Comparison of ENCODE assay signal across 11 mouse cellular contexts in genomic region chr5:92219826-92220225, GRCm38 (mm10). TPM values are rescaled to one million over a fixed set of nuclear protein-coding genes. Genes with fewer than 3 reads are reported as not detected.
A peak's percentile ranks its signal among the peaks of the same experiment; 100 is the strongest.
DNase-seq lines count a peak whose midpoint lies in the region; ATAC-seq lines count a peak whose summit lies in the region.
"Had no signal": no experiment of that assay in that cellular context is flagged by ENCODE, and none has a peak within 500 bp of the region (broad histone marks: within the 10 kb centered on the region; RNA-seq: fewer than 3 reads in every experiment).

No protein-coding gene starts in this region.

- WGBS in forebrain, embryonic 12.5 days = 65% methylated on average over 6 of the region's 6 CpGs
- 59% methylated on average over 6 of the region's 6 CpGs for WGBS in forebrain, embryonic 15.5 days
- WGBS in stomach, embryonic 16.5 days = 67% methylated on average over 6 of the region's 6 CpGs
- WGBS in heart, embryonic 12.5 days = 44% methylated on average over 6 of the region's 6 CpGs

- no peak overlapping the region for H3K27ac ChIP-seq in forebrain, embryonic 12.5 days
- no peak overlapping the region for H3K27ac ChIP-seq in forebrain, embryonic 15.5 days (replicated peaks)
- H3K27ac ChIP-seq in stomach, embryonic 16.5 days (ENCODE audit: low read length) = 0 out of 2 replicates have a peak overlapping the region, but pooled peaks have one; percentile 23
- no peak overlapping the region for H3K27ac ChIP-seq in heart, embryonic 12.5 days (ENCODE audit: poor library complexity, severe bottlenecking)
- H3K27ac ChIP-seq: embryonic facial prominence, embryonic 15.5 days; lung, embryonic 15.5 days had no signal

- H3K9me3 ChIP-seq in forebrain, embryonic 12.5 days = no peaks in the 10 kb centered on the region
- H3K9me3 ChIP-seq in forebrain, embryonic 15.5 days = no peaks in the 10 kb centered on the region
- no peaks in the 10 kb centered on the region for H3K9me3 ChIP-seq in stomach, embryonic 16.5 days (replicated peaks; ENCODE audit: control insufficient read depth, low read length)
- no peaks in the 10 kb centered on the region for H3K9me3 ChIP-seq in heart, embryonic 12.5 days (replicated peaks)
- H3K9me3 ChIP-seq: embryonic facial prominence, embryonic 15.5 days; lung, embryonic 15.5 days had no signal

- H3K4me1 ChIP-seq in forebrain, embryonic 12.5 days = peaks cover 12% of the 10 kb centered on the region
- H3K4me1 ChIP-seq in forebrain, embryonic 15.5 days = peaks cover 5% of the 10 kb centered on the region; the same call in 1 of the 2 replicates
- no peaks in the 10 kb centered on the region for H3K4me1 ChIP-seq in stomach, embryonic 16.5 days (ENCODE audit: control insufficient read depth, insufficient read depth, low read length)
- 0 out of 2 replicates have a peak, but pooled peaks cover 10% of the 10 kb centered on the region for H3K4me1 ChIP-seq in heart, embryonic 12.5 days (replicated peaks)
- H3K4me1 ChIP-seq: embryonic facial prominence, embryonic 15.5 days; lung, embryonic 15.5 days had no signal

- ATAC-seq in forebrain, embryonic 12.5 days (ENCODE audit: low FRiP score) = 0 out of 2 replicates have a peak, but pooled peaks have one; percentile 17
- no peak for ATAC-seq in forebrain, embryonic 15.5 days (replicated peaks)
- no peak for ATAC-seq in stomach, embryonic 16.5 days (ENCODE audit: insufficient read depth, low FRiP score)
- no peak for ATAC-seq in heart, embryonic 12.5 days (ENCODE audit: insufficient number of reproducible peaks, low FRiP score)
- ATAC-seq: intestine, embryonic 16.5 days had no signal

- H3K36me3 ChIP-seq in forebrain, embryonic 12.5 days (replicated peaks) = no peaks in the 10 kb centered on the region
- no peaks in the 10 kb centered on the region for H3K36me3 ChIP-seq in forebrain, embryonic 15.5 days
- no peaks in the 10 kb centered on the region for H3K36me3 ChIP-seq in stomach, embryonic 16.5 days (ENCODE audit: control insufficient read depth, insufficient read depth, low read length)
- H3K36me3 ChIP-seq in heart, embryonic 12.5 days = no peaks in the 10 kb centered on the region
- H3K36me3 ChIP-seq: embryonic facial prominence, embryonic 15.5 days; lung, embryonic 15.5 days had no signal

- DNase-seq in lung, postnatal 36 days = peak; percentile 42
- no peak for DNase-seq in lung, postnatal 4 days
- DNase-seq in fibroblast of lung, adult 2 months (ENCODE audit: low read depth) = peak; percentile 49
- DNase-seq in thymus, postnatal 36 days = no peak

- no peak overlapping the region for H3K4me2 ChIP-seq in forebrain, embryonic 12.5 days
- H3K4me2 ChIP-seq in forebrain, embryonic 15.5 days (replicated peaks) = no peak overlapping the region
- H3K4me2 ChIP-seq in stomach, embryonic 16.5 days (ENCODE audit: low read depth, low read length) = no peak overlapping the region
- H3K4me2 ChIP-seq in heart, embryonic 12.5 days = no peak overlapping the region
- H3K4me2 ChIP-seq: embryonic facial prominence, embryonic 15.5 days; lung, embryonic 15.5 days had no signal

- H3K27me3 ChIP-seq in forebrain, embryonic 12.5 days = no peaks in the 10 kb centered on the region
- H3K27me3 ChIP-seq in forebrain, embryonic 15.5 days = no peaks in the 10 kb centered on the region
- no peaks in the 10 kb centered on the region for H3K27me3 ChIP-seq in stomach, embryonic 16.5 days (ENCODE audit: control insufficient read depth, insufficient read depth, low read length)
- H3K27me3 ChIP-seq in heart, embryonic 12.5 days (replicated peaks) = no peaks in the 10 kb centered on the region
- H3K27me3 ChIP-seq: embryonic facial prominence, embryonic 15.5 days; lung, embryonic 15.5 days had no signal

- H3K9ac ChIP-seq in forebrain, embryonic 12.5 days = no peak overlapping the region
- no peak overlapping the region for H3K9ac ChIP-seq in forebrain, embryonic 15.5 days (replicated peaks)
- no peak overlapping the region for H3K9ac ChIP-seq in stomach, embryonic 16.5 days (ENCODE audit: low read length)
- no peak overlapping the region for H3K9ac ChIP-seq in heart, embryonic 12.5 days
- H3K9ac ChIP-seq: embryonic facial prominence, embryonic 15.5 days; lung, embryonic 15.5 days had no signal

- H3K4me3 ChIP-seq in forebrain, embryonic 12.5 days (replicated peaks) = no peak overlapping the region
- H3K4me3 ChIP-seq in forebrain, embryonic 15.5 days = no peak overlapping the region
- no peak overlapping the region for H3K4me3 ChIP-seq in stomach, embryonic 16.5 days (replicated peaks; ENCODE audit: low read length)
- no peak overlapping the region for H3K4me3 ChIP-seq in heart, embryonic 12.5 days
- H3K4me3 ChIP-seq: embryonic facial prominence, embryonic 15.5 days; lung, embryonic 15.5 days had no signal

RNA-seq across cellular contexts. Expression of gene U90926, which starts 4.6 kb away (rescaled TPM):
- not detected in 2 replicates for polyA plus RNA-seq in forebrain, embryonic 12.5 days (2016; fragmentation: Nextera tagmentation; extraction: Ambion mirVana)
- not detected in 2 replicates for polyA plus RNA-seq in forebrain, embryonic 15.5 days (2015; fragmentation: Nextera tagmentation; extraction: Ambion mirVana)
- not detected in 2 replicates for polyA plus RNA-seq in stomach, embryonic 16.5 days (2015; fragmentation: Nextera tagmentation; extraction: Ambion mirVana)
- polyA plus RNA-seq in heart, embryonic 12.5 days (2016; fragmentation: Nextera tagmentation; extraction: Ambion mirVana) = not detected in 2 replicates
- polyA plus RNA-seq: embryonic facial prominence, embryonic 15.5 days; intestine, embryonic 16.5 days; lung, embryonic 15.5 days had no signal

RNA-seq across cellular contexts. Expression of gene Ppef2, which starts 36.3 kb away (rescaled TPM):
- 0.14 and 0.34 TPM in 2 replicates for polyA plus RNA-seq in forebrain, embryonic 12.5 days (2016; fragmentation: Nextera tagmentation; extraction: Ambion mirVana)
- polyA plus RNA-seq in forebrain, embryonic 15.5 days (2015; fragmentation: Nextera tagmentation; extraction: Ambion mirVana) = 0.09 and 0.22 TPM in 2 replicates
- polyA plus RNA-seq in stomach, embryonic 16.5 days (2015; fragmentation: Nextera tagmentation; extraction: Ambion mirVana) = 0.48 and 0.60 TPM in 2 replicates
- not detected in 2 replicates for polyA plus RNA-seq in heart, embryonic 12.5 days (2016; fragmentation: Nextera tagmentation; extraction: Ambion mirVana)

RNA-seq across cellular contexts. Expression of gene Naaa, which starts 58.1 kb away (rescaled TPM):
- polyA plus RNA-seq in forebrain, embryonic 12.5 days (2016; fragmentation: Nextera tagmentation; extraction: Ambion mirVana) = 3.7 and 4.1 TPM in 2 replicates
- polyA plus RNA-seq in forebrain, embryonic 15.5 days (2015; fragmentation: Nextera tagmentation; extraction: Ambion mirVana) = 7.6 and 11.5 TPM in 2 replicates
- polyA plus RNA-seq in stomach, embryonic 16.5 days (2015; fragmentation: Nextera tagmentation; extraction: Ambion mirVana) = 21.4 and 22.1 TPM in 2 replicates
- polyA plus RNA-seq in heart, embryonic 12.5 days (2016; fragmentation: Nextera tagmentation; extraction: Ambion mirVana) = 4.8 and 6.6 TPM in 2 replicates

Comparison
In these comparisons a context has a peak if more than half of its experiments do, and no peak if none do; other contexts are left out.
1. DNase-seq: peak in lung, postnatal 36 days (single experiment) and fibroblast of lung, adult 2 months (single experiment); none in lung, postnatal 4 days (0 of 2) and thymus, postnatal 36 days (0 of 2).